Mouse (Mus musculus): ENCODE data around the gene Dapk2. TPM values are rescaled to one million over a fixed set of nuclear protein-coding genes. Genes with fewer than 3 reads are reported as not detected.

The Dapk2 gene
- polyA plus RNA-seq, 1 experiment from 2014 or later: 1.0 TPM

DNA sequence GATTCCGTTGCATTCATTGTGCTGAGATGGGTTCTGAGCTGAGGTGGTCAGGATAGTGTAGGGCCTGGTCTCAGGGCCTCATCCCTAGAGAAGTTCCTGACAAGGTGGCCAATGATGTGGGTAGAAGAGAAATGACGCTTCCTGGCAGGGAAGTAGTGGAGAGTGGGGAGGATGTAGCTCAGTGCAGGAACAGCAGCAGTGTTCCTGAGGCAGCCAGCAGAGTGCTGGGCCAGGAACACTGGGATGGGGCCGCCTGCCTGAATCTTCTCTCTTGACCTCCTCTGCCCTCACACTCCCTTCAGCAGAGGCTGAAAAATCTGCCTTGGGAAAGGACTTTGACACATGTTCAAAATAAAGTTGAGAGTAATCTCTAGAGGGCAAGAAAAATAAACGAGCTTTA, 85.2 kb downstream of the Dapk2 start:
- H3K36me3 ChIP-seq (ENCODE audit: control insufficient read depth, insufficient read depth): no peaks in the 10 kb centered on the region
- H3K9ac ChIP-seq (replicated peaks; ENCODE audit: low read depth, low read length): no peak overlapping the region
- no peaks in the 10 kb centered on the region for H3K27me3 ChIP-seq (replicated peaks; ENCODE audit: control insufficient read depth, insufficient read depth, low read length)
- no peak overlapping the region for H3K27ac ChIP-seq (ENCODE audit: low read length)
- H3K4me3 ChIP-seq (replicated peaks; ENCODE audit: low read length): no peak overlapping the region
- WGBS: 81% methylated on average over 4 of the region's 4 CpGs
- no peaks in the 10 kb centered on the region for H3K4me1 ChIP-seq (replicated peaks; ENCODE audit: control insufficient read depth, insufficient read depth, low read length)
- no peaks in the 10 kb centered on the region for H3K9me3 ChIP-seq (ENCODE audit: control insufficient read depth, low read length)
- no peak for ATAC-seq
- H3K4me2 ChIP-seq (ENCODE audit: low read length): no peak overlapping the region

DNA sequence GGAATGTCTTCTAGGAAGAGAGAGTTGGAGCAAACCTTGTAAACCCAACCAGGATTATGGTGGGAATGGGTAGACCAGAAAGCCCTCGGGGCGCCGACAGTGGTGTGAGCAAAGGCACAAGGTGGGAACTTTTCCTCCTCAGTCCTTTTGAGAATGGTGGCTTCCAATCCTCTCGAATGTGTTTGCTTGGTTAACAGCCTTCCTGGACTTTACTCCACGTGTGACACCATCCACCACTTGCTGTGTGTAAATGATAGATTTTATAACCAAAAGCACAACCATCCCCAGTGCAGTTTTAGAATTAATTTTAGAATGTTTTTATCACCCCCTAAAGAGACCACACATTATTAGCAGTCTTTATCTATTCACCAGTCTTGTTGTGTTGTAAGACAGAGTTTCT, 86.1 kb downstream of the Dapk2 start:
- H3K9me3 ChIP-seq (ENCODE audit: control insufficient read depth, low read length): no peaks in the 10 kb centered on the region
- H3K27ac ChIP-seq (ENCODE audit: low read length): no peak overlapping the region
- WGBS: 88% methylated on average over 5 of the region's 5 CpGs
- no peak overlapping the region for H3K4me3 ChIP-seq (replicated peaks; ENCODE audit: low read length)
- H3K27me3 ChIP-seq (replicated peaks; ENCODE audit: control insufficient read depth, insufficient read depth, low read length): no peaks in the 10 kb centered on the region
- no peaks in the 10 kb centered on the region for H3K4me1 ChIP-seq (replicated peaks; ENCODE audit: control insufficient read depth, insufficient read depth, low read length)
- no peak overlapping the region for H3K9ac ChIP-seq (replicated peaks; ENCODE audit: low read depth, low read length)
- H3K4me2 ChIP-seq (ENCODE audit: low read length): no peak overlapping the region
- H3K36me3 ChIP-seq (ENCODE audit: control insufficient read depth, insufficient read depth): no peaks in the 10 kb centered on the region
- no peak for ATAC-seq

DNA sequence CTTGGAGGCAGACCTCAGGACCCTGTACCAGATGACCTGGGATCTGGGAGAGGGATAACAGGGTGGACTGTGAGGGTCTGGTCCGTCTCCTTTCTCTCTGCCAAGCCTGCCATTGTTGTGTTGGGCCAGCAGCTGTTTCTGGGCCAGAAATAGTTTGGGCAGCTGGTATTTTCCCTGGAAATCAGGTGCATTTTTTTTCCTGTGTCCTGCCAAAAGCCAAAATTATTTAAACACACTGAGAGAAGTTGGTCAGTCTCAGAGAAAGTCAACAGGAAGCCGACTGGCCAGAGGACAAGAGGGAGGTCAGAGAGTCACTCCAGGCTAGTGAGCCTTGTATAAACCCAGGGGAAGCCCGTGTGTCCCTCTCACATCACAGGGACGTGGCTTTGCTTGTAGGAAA, 87.7 kb downstream of the Dapk2 start:
- H3K4me2 ChIP-seq (ENCODE audit: low read length): no peak overlapping the region
- WGBS: 66% methylated on average over 4 of the region's 4 CpGs
- H3K4me1 ChIP-seq (replicated peaks; ENCODE audit: control insufficient read depth, insufficient read depth, low read length): no peaks in the 10 kb centered on the region
- H3K9ac ChIP-seq (replicated peaks; ENCODE audit: low read depth, low read length): no peak overlapping the region
- H3K27ac ChIP-seq (ENCODE audit: low read length): no peak overlapping the region
- H3K4me3 ChIP-seq (replicated peaks; ENCODE audit: low read length): no peak overlapping the region
- no peaks in the 10 kb centered on the region for H3K36me3 ChIP-seq (ENCODE audit: control insufficient read depth, insufficient read depth)
- no peaks in the 10 kb centered on the region for H3K9me3 ChIP-seq (ENCODE audit: control insufficient read depth, low read length)
- no peak for ATAC-seq
- no peaks in the 10 kb centered on the region for H3K27me3 ChIP-seq (replicated peaks; ENCODE audit: control insufficient read depth, insufficient read depth, low read length)

- ATAC-seq: no peak
- Histone ChIP-seq H3K27me3 (replicated peaks; ENCODE audit: control insufficient read depth, insufficient read depth, low read length) (no peaks in the 10 kb centered on the region), H3K36me3 (ENCODE audit: control insufficient read depth, insufficient read depth) (no peaks in the 10 kb centered on the region), H3K4me2 (ENCODE audit: low read length) (no peak overlapping the region), H3K9ac (replicated peaks; ENCODE audit: low read depth, low read length) (no peak overlapping the region), H3K9me3 (ENCODE audit: control insufficient read depth, low read length) (no peaks in the 10 kb centered on the region), H3K27ac (ENCODE audit: low read length) (no peak overlapping the region), H3K4me3 (replicated peaks; ENCODE audit: low read length) (no peak overlapping the region), H3K4me1 (replicated peaks; ENCODE audit: control insufficient read depth, insufficient read depth, low read length) (no peaks in the 10 kb centered on the region)
- WGBS: 84% methylated on average over 6 of the region's 6 CpGs
These were observed 91.3 kb downstream of the Dapk2 start for GRCm38 (mm10) chr9:66249281-66249680.

DNA sequence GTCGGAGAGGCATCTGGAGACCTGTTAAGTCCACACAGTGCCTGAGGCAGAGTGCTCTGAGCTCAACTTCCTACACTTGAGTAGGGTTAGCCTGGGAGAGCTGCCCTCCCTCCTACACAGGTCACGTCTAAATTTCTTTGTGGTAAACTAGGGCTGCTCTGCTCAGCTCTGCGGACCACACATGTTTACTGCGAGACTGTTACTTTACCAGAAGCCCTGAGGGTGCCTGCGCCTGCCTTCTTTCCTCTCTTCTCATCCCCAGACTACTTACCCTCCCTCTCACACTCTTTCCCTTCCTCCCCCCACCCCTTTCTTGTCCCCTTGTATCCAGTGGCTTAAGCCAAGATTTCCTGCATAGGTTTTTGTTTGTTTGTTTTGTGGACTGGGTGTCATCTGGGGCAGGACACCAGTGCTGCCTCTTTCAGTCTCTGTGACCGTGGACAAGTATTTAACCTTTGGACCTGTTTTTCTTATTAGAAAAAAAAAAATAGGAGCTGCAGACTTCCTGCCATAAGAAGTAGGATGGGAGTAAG, 93.2 kb downstream of the Dapk2 start:
- Histone ChIP-seq H3K4me2 (ENCODE audit: low read length) (no peak overlapping the region), H3K9ac (replicated peaks; ENCODE audit: low read depth, low read length) (no peak overlapping the region), H3K9me3 (ENCODE audit: control insufficient read depth, low read length) (no peaks in the 10 kb centered on the region), H3K27ac (ENCODE audit: low read length) (no peak overlapping the region), H3K4me1 (replicated peaks; ENCODE audit: control insufficient read depth, insufficient read depth, low read length) (no peaks in the 10 kb centered on the region), H3K27me3 (replicated peaks; ENCODE audit: control insufficient read depth, insufficient read depth, low read length) (no peaks in the 10 kb centered on the region), H3K36me3 (ENCODE audit: control insufficient read depth, insufficient read depth) (no peaks in the 10 kb centered on the region), H3K4me3 (replicated peaks; ENCODE audit: low read length) (no peak overlapping the region)
- ATAC-seq: no peak
- 60% methylated on average over 6 of the region's 6 CpGs for WGBS

- Histone ChIP-seq H3K4me2 (ENCODE audit: low read length) (no peak overlapping the region), H3K9ac (replicated peaks; ENCODE audit: low read depth, low read length) (no peak overlapping the region), H3K4me1 (replicated peaks; ENCODE audit: control insufficient read depth, insufficient read depth, low read length) (no peaks in the 10 kb centered on the region), H3K9me3 (ENCODE audit: control insufficient read depth, low read length) (no peaks in the 10 kb centered on the region), H3K36me3 (ENCODE audit: control insufficient read depth, insufficient read depth) (no peaks in the 10 kb centered on the region), H3K4me3 (replicated peaks; ENCODE audit: low read length) (no peak overlapping the region), H3K27me3 (replicated peaks; ENCODE audit: control insufficient read depth, insufficient read depth, low read length) (no peaks in the 10 kb centered on the region), H3K27ac (ENCODE audit: low read length) (no peak overlapping the region)
- 77% methylated on average over 2 of the region's 2 CpGs for WGBS
- ATAC-seq: no peak
These were observed 103.7 kb downstream of the Dapk2 start for GRCm38 (mm10) chr9:66261741-66262140.

- Histone ChIP-seq H3K4me1 (replicated peaks; ENCODE audit: control insufficient read depth, insufficient read depth, low read length) (no peaks in the 10 kb centered on the region), H3K27me3 (replicated peaks; ENCODE audit: control insufficient read depth, insufficient read depth, low read length) (no peaks in the 10 kb centered on the region), H3K27ac (ENCODE audit: low read length) (no peak overlapping the region), H3K36me3 (ENCODE audit: control insufficient read depth, insufficient read depth) (no peaks in the 10 kb centered on the region), H3K4me3 (replicated peaks; ENCODE audit: low read length) (no peak overlapping the region), H3K9ac (replicated peaks; ENCODE audit: low read depth, low read length) (no peak overlapping the region), H3K4me2 (ENCODE audit: low read length) (no peak overlapping the region), H3K9me3 (ENCODE audit: control insufficient read depth, low read length) (no peaks in the 10 kb centered on the region)
- 98% methylated on average over 2 of the region's 2 CpGs for WGBS
- ATAC-seq: no peak
These were observed 105.7 kb downstream of the Dapk2 start for GRCm38 (mm10) chr9:66263701-66264100.

DNA sequence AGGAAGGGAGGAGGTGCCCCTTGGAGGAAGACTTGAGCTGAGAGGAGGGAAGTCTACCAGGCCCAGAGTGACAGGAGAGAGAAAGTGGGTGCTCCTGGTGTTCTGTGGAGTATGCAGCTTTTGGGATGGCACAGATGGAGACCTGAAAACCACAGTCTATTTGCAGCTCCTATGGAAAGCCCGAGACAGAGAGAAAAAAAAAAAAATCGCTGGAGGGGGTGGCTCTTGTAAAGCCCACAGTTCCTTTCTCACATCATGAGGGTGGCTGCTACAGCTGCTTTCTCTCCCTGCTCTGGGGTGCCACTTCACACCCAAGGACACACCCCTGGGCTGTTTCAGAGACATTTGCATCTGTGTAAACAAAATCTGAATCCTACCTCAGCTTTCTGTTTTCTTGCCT, 107.6 kb downstream of the Dapk2 start:
- H3K27ac ChIP-seq (ENCODE audit: low read length): no peak overlapping the region
- no peak overlapping the region for H3K4me2 ChIP-seq (ENCODE audit: low read length)
- no peaks in the 10 kb centered on the region for H3K4me1 ChIP-seq (replicated peaks; ENCODE audit: control insufficient read depth, insufficient read depth, low read length)
- 70% methylated on average over 2 of the region's 2 CpGs for WGBS
- no peaks in the 10 kb centered on the region for H3K27me3 ChIP-seq (replicated peaks; ENCODE audit: control insufficient read depth, insufficient read depth, low read length)
- no peak overlapping the region for H3K9ac ChIP-seq (replicated peaks; ENCODE audit: low read depth, low read length)
- H3K36me3 ChIP-seq (ENCODE audit: control insufficient read depth, insufficient read depth): no peaks in the 10 kb centered on the region
- no peak for ATAC-seq
- H3K9me3 ChIP-seq (ENCODE audit: control insufficient read depth, low read length): no peaks in the 10 kb centered on the region
- no peak overlapping the region for H3K4me3 ChIP-seq (replicated peaks; ENCODE audit: low read length)

GRCm38 (mm10) chr9:66266237-66267170, 108.5 kb downstream of the Dapk2 start:
- Histone ChIP-seq H3K4me2 (ENCODE audit: low read length) (no peak overlapping the region), H3K4me1 (replicated peaks; ENCODE audit: control insufficient read depth, insufficient read depth, low read length) (no peaks in the 10 kb centered on the region), H3K9me3 (ENCODE audit: control insufficient read depth, low read length) (no peaks in the 10 kb centered on the region), H3K36me3 (ENCODE audit: control insufficient read depth, insufficient read depth) (no peaks in the 10 kb centered on the region), H3K27me3 (replicated peaks; ENCODE audit: control insufficient read depth, insufficient read depth, low read length) (no peaks in the 10 kb centered on the region), H3K9ac (replicated peaks; ENCODE audit: low read depth, low read length) (no peak overlapping the region), H3K27ac (ENCODE audit: low read length) (no peak overlapping the region), H3K4me3 (replicated peaks; ENCODE audit: low read length) (no peak overlapping the region)
- WGBS: 61% methylated on average over 5 of the region's 5 CpGs
- ATAC-seq: no peak

Data from forebrain, embryonic 16.5 days (tissue).